Mouse (Mus musculus) bone marrow macrophage, adult 2 months (primary cell): Measurements from ENCODE around the gene Fn3krp. TPM values are rescaled to one million over a fixed set of nuclear protein-coding genes. Genes with fewer than 3 reads are reported as not detected.
A peak's percentile ranks its signal among the peaks of the same experiment; 100 is the strongest.

Experiments used
- H3K27ac ChIP-seq: 2 replicates; pipeline ENCODE4 v1.5.1; 2012; ENCODE audit warnings: low read depth, low read length; ENCODE audit not compliant: insufficient read depth
- H3K4me1 ChIP-seq: 2 replicates; pipeline ENCODE4 v1.6.1; 2012; ENCODE audit warnings: low read length; ENCODE audit not compliant: control insufficient read depth, insufficient read depth
- H3K4me3 ChIP-seq: 2 replicates; pipeline ENCODE4 v1.5.1; 2012; ENCODE audit warnings: mild to moderate bottlenecking, low read length, moderate library complexity; ENCODE audit not compliant: insufficient read depth
- CTCF ChIP-seq: IDR thresholded peaks from 2 replicates; pipeline ENCODE4 v1.5.1; 2012; ENCODE audit warnings: low read depth, mild to moderate bottlenecking, low read length, moderate library complexity
- POLR2A ChIP-seq: IDR thresholded peaks from 2 replicates; pipeline ENCODE4 v1.6.1; 2012; ENCODE audit warnings: mild to moderate bottlenecking, low read depth, low read length, borderline replicate concordance
- polyA plus RNA-seq: library from polyadenylated mRNA; stranded (reverse); fragments of >200 nt; gene quantifications from 2 replicates; pipeline ENCODE4 v1.2.4, GENCODE M21; 2012; ENCODE audit not compliant: missing spikeins, insufficient read depth, insufficient read length

Gene Fn3krp
- polyA plus RNA-seq = 9.2 and 10.4 TPM in 2 replicates

DNA sequence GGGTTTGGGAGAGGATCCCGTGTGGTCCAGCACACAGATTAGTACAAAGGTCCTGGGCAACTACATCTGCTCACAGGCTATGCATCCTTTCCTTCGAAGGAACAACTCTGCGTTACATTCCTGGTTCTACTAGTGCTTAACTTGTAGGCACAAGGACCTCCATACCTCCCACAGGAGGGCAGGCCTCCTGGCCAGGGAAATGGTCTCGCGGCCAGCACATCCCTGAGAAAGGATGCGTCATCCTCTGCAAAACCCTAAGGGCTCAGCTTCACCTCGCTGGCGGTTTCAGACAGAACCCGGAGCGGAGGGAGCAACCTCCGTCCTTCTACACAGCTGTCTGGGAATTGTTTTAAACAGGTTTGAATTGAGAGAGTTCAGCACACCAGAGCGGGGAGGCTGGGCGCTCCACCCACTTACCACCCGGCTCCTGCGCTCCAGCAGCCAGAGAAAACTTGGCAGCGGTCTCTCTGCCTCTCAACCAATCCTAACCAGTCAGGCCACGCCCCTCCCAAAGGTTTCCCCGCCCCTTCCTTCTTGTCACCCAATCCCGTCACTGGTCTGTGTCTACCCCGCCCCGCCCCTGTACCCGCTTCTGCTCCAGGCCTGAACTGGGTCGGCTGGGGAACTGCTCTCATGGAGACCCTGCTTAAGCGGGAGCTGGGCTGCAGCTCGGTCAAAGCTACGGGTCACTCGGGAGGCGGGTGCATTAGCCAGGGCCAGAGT, at the start of gene Fn3krp:
TSS of gene Fn3krp (plus strand) at position 572 of the 723 bp plus-strand sequence.
- Histone ChIP-seq H3K4me1 (peaks cover 11% of the 10 kb centered on the region), H3K4me3 (peak within 1 kb of the TSS; percentile 99), H3K27ac (no peak within 1 kb of the TSS)
- no peak for TF ChIP-seq POLR2A
- TF ChIP-seq CTCF = no peak

DNA sequence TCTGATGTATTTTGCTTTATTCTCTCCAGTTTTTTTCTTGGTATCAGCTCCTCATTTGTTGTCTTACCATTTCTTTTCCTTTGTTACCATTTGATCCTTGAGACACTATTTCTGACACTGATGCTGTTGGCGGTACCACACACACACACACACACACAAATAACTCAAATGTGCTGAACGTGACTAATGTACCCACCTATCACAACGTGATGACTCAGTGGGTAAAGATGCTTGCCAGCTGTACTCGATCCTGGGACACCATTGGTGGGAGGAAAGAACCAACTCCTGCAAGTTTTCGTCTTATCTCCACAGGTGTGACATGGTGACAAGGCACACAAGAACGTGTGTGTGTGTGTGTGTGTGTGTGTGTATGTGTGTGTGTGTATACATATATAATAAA, 47.9 kb upstream of the Fn3krp start:
- no peak overlapping the region for H3K27ac ChIP-seq
- H3K4me3 ChIP-seq = no peak overlapping the region
- TF ChIP-seq POLR2A (no peak), CTCF (no peak)
- no peaks in the 10 kb centered on the region for H3K4me1 ChIP-seq

GRCm38 (mm10) chr11:121378644-121379043, 42.6 kb upstream of the Fn3krp start:
- TF ChIP-seq POLR2A (no peak), CTCF (no peak)
- H3K4me3 ChIP-seq = no peak overlapping the region
- no peaks in the 10 kb centered on the region for H3K4me1 ChIP-seq

DNA sequence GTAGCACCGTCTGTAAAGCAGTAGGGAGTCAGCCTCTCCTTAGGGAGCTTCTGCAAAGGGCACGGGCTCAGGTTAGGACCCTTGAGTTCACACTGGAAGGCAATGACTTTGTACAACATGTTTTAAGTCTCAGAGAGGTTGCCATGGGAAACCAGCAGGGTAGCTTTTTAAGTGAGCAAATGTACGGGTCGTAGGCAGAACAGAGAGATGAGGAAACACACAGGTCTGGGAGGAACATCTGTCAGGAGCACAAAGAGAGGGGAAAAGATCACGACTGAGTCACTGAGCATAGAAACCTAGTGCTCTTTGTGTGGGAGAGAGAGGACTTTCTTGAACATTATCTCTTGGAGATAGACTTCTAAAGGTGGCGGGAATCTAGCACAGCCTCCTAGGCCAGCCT, 40.9 kb upstream of the Fn3krp start:
- no peak overlapping the region for H3K4me3 ChIP-seq
- H3K4me1 ChIP-seq = no peaks in the 10 kb centered on the region
- TF ChIP-seq CTCF (no peak), POLR2A (no peak)
- no peak overlapping the region for H3K27ac ChIP-seq

More at GRCm38 (mm10) chr11:121378644-121379043, 42.6 kb upstream of the Fn3krp start:
- H3K27ac ChIP-seq = no peak overlapping the region

DNA sequence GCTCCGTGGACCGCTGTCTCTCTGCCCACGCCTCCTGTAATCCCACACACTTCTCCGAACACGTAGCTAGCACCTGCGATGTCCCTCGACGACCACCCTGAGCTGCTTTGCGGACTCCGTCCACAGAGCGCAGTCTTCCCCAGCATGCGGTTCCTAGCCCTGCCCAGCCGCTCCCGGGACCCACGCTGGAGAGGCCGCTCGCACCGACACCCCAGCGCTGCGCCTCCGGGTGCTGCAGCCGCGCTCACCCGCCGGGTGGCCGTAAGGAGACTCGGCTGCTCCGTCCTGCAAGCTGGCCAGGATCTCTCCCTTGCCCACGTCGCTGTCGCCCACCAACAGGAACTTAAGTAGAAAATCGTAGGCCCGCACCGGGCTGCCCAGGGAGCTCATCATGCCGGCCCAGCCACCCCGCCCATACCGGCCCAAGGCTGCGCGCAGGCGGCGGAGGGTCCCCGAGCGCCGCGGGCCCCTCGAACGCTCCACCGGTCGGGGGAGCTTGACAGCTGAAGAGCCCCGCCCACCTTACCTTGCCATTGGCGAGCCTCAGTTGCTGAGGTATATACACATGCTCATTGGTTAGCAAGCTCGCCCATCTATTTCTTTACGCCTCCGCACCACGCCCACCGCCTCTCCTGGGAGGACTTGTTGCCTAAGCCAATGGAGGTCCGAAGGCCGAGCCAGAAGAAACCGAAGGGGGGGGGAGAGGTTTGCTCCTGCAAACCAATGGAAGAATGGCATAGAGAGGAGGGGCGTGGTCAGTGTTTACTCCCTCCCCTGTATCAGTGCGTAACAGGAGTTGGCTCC, 33.2 kb upstream of the Fn3krp start, which contains the start of gene Rab40b:
TSS of gene Rab40b (minus strand) at position 502 of the 804 bp plus-strand sequence.
- H3K27ac ChIP-seq = no peak within 1 kb of the TSS
- H3K4me1 ChIP-seq = no peaks in the 10 kb centered on the region
- H3K4me3 ChIP-seq = peak within 1 kb of the TSS; percentile 55
- TF ChIP-seq POLR2A (no peak), CTCF (no peak)

- peak overlapping the region; percentile 55 for H3K4me3 ChIP-seq
- TF ChIP-seq POLR2A = no peak
- no peak for TF ChIP-seq CTCF
- H3K27ac ChIP-seq = no peak overlapping the region
- H3K4me1 ChIP-seq = no peaks in the 10 kb centered on the region
These were observed 32.7 kb upstream of the Fn3krp start for GRCm38 (mm10) chr11:121388554-121388945.

DNA sequence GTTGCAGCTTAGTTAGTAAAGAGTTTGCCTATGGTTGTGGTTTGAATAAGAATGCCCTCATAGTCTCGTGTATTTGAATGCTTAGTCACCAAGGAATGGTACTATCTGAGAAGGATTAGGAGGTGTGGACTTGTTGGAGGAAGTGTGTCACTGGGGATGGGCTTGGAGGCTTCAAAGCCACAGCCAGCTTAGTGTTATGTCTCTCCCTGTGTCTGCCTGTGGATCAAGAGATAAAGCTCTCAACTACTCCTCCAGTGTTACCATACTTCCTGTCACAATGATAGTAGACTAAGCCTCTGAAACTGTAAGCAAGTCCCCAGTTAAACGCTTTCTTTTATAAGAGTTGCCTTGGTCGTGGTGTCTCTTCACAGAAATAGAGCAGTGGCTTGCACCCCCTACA, 30.4 kb upstream of the Fn3krp start:
- Histone ChIP-seq H3K27ac (no peak overlapping the region), H3K4me3 (no peak overlapping the region), H3K4me1 (no peaks in the 10 kb centered on the region)
- no peak for TF ChIP-seq POLR2A
- no peak for TF ChIP-seq CTCF

- no peaks in the 10 kb centered on the region for H3K4me1 ChIP-seq
- TF ChIP-seq POLR2A (no peak), CTCF (no peak)
These were observed 28.8 kb upstream of the Fn3krp start for GRCm38 (mm10) chr11:121392405-121392804.

DNA sequence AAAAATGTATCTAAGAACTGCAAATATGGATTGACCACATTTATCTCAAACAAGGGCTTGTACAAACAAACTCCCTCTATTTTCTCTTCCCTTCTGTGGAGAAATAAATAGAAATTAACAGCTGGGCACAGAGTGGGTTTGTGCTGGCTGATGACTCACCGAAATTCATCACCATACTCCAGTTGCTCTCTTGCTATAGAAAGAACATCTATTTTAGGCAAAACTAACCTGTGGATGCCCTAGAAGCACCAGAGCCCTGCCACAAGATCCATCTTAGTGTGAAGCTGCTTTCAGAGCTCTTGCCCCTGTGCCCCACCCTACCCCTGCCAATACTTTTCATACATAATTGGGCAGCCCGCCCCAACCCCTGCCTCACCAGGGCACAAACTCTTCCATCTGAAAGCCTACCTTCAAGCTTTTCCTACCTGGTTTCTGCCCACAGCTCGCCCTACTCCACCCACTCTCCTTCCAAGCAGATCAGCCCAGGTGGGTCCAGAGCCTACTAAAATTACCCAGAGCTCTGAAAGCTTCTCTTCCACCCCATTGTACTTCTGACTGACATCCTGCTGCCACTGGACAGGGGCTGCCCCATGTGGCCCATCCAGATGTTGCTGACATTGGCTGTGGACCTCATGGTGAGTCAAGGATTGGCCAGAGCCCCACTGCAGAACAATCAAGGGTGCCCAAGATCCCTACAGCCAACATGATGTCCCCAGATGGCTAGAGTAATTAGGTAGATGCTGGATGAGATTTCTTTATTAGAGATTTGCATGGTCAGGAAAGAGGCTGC, 13.6 kb upstream of the Fn3krp start:
- no peak for TF ChIP-seq POLR2A
- no peak for TF ChIP-seq CTCF
- 0 out of 2 replicates have a peak, but pooled peaks cover 2% of the 10 kb centered on the region for H3K4me1 ChIP-seq
- no peak overlapping the region for H3K27ac ChIP-seq

More at GRCm38 (mm10) chr11:121392405-121392804, 28.8 kb upstream of the Fn3krp start:
- Histone ChIP-seq H3K4me3 (no peak overlapping the region), H3K27ac (no peak overlapping the region)

GRCm38 (mm10) chr11:121414762-121415161, 6.4 kb upstream of the Fn3krp start:
- no peak overlapping the region for H3K27ac ChIP-seq
- no peaks in the 10 kb centered on the region for H3K4me1 ChIP-seq
- no peak for TF ChIP-seq POLR2A
- TF ChIP-seq CTCF = no peak
- no peak overlapping the region for H3K4me3 ChIP-seq

More for the DNA sequence above, 13.6 kb upstream of the Fn3krp start:
- no peak overlapping the region for H3K4me3 ChIP-seq
